Mouse (Mus musculus): ENCODE measurements at regions not wholly inside any gene's neighbourhood (a gene's known extent, or its start where the extent isn't known, plus 50 kb on each side); places are given as distances from the start of the nearest gene placed in this dataset.

- Histone ChIP-seq H3K4me2 (ENCODE audit: low read depth, low read length) (no peak overlapping the region), H3K36me3 (ENCODE audit: control insufficient read depth, insufficient read depth) (no peaks in the 10 kb centered on the region), H3K4me1 (ENCODE audit: control insufficient read depth, low read depth, low read length) (no peaks in the 10 kb centered on the region), H3K9ac (ENCODE audit: low read depth, low read length) (no peak overlapping the region), H3K27ac (ENCODE audit: low read length) (no peak overlapping the region), H3K9me3 (replicated peaks; ENCODE audit: control insufficient read depth, low read length) (no peaks in the 10 kb centered on the region), H3K4me3 (ENCODE audit: low read depth, low read length) (no peak overlapping the region), H3K27me3 (ENCODE audit: control insufficient read depth, insufficient read depth, low read depth, low read length) (no peaks in the 10 kb centered on the region)
- ATAC-seq (ENCODE audit: low read depth), result no peak
- 53% methylated on average over 1 of the region's 1 CpGs for WGBS (ENCODE audit: insufficient replicate concordance)
These were observed 52.4 kb upstream of the Olfr1507 start for GRCm38 (mm10) chr14:52547933-52548332.
